Mouse (Mus musculus) forebrain, embryonic 16.5 days (tissue): ENCODE results near the gene Copg1. TPM values are rescaled to one million over a fixed set of nuclear protein-coding genes. Genes with fewer than 3 reads are reported as not detected.

ENCODE experiments used
- ATAC-seq: fragments of 200-750 bp; cut with Nextera tagmentation; 2 replicates; pipeline ENCODE4 v1.8.0; 2017; ENCODE audit warnings: mild to moderate bottlenecking, moderate library complexity
- H3K27ac ChIP-seq: fragments of 300-500 bp; sonication (generic); 2 replicates; pipeline ENCODE4 v1.5.1; 2014; ENCODE audit warnings: low read length, control low read depth
- H3K27me3 ChIP-seq: fragments of 300-500 bp; sonication (generic); replicated peaks from 2 replicates; pipeline ENCODE4 v1.6.1; 2014; ENCODE audit warnings: low read length; ENCODE audit not compliant: control insufficient read depth, insufficient read depth
- H3K36me3 ChIP-seq: fragments of 300-500 bp; sonication (generic); 2 replicates; pipeline ENCODE4 v1.6.1; 2014; ENCODE audit not compliant: control insufficient read depth, insufficient read depth
- H3K4me1 ChIP-seq: fragments of 300-500 bp; sonication (generic); replicated peaks from 2 replicates; pipeline ENCODE4 v1.6.1; 2014; ENCODE audit warnings: low read length; ENCODE audit not compliant: control insufficient read depth, insufficient read depth
- H3K4me2 ChIP-seq: fragments of 300-500 bp; sonication (generic); 2 replicates; pipeline ENCODE4 v1.6.1; 2014; ENCODE audit warnings: mild to moderate bottlenecking, low read length, control low read depth
- H3K4me3 ChIP-seq: fragments of 300-500 bp; sonication (generic); replicated peaks from 2 replicates; pipeline ENCODE4 v1.5.1; 2014; ENCODE audit warnings: mild to moderate bottlenecking, low read length, control low read depth
- H3K9ac ChIP-seq: fragments of 300-500 bp; sonication (generic); replicated peaks from 2 replicates; pipeline ENCODE4 v1.6.1; 2014; ENCODE audit warnings: low read depth, low read length, control low read depth
- H3K9me3 ChIP-seq: fragments of 300-500 bp; sonication (generic); 2 replicates; pipeline ENCODE4 v1.6.1; 2016; ENCODE audit warnings: low read length; ENCODE audit not compliant: control insufficient read depth
- WGBS: fragments of 180-500 bp; shearing (Covaris S2); extraction: QIAGEN DNeasy Blood & Tissue Kit; methylation state at CpG from one replicate; pipeline ENCODE4 v1.1.7; 2014; 5-methylcytosine and 5-hydroxymethylcytosine counted together
- polyA plus RNA-seq: library from polyadenylated mRNA; unstranded; fragments of >200 nt; fragmentation: Nextera tagmentation; extraction: Ambion mirVana; gene quantifications from 2 replicates; pipeline ENCODE4 v1.2.1, GENCODE M21; 2015

The Copg1 gene
- polyA plus RNA-seq, 1 experiment from 2014 or later, result 186 TPM

DNA sequence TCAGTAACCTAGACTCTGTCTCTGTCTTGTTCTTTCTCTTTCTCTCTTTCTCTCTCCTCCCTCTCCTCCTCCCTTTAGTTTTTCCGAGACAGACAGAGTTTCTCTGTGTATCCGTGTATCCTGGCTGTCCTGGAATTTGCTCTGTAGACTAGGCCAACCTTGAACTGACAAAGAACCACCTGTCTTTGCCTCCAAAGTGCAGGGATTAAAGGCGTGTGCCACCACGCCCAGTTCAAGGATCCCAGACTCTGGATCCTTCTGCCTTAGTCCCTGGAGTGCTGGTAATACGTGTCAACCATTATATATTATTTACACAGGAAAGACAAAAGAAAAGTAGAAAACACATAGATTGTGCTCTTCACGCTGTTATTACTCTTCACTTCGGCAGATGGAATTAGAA is 16.4 kb upstream of the Copg1 start:
- Histone ChIP-seq H3K4me2 (no peak overlapping the region), H3K9me3 (no peaks in the 10 kb centered on the region), H3K4me1 (no peaks in the 10 kb centered on the region), H3K36me3 (no peaks in the 10 kb centered on the region), H3K4me3 (no peak overlapping the region), H3K27ac (no peak overlapping the region), H3K9ac (no peak overlapping the region), H3K27me3 (no peaks in the 10 kb centered on the region)
- no peak for ATAC-seq
- WGBS, result 89% methylated on average over 7 of the region's 7 CpGs

DNA sequence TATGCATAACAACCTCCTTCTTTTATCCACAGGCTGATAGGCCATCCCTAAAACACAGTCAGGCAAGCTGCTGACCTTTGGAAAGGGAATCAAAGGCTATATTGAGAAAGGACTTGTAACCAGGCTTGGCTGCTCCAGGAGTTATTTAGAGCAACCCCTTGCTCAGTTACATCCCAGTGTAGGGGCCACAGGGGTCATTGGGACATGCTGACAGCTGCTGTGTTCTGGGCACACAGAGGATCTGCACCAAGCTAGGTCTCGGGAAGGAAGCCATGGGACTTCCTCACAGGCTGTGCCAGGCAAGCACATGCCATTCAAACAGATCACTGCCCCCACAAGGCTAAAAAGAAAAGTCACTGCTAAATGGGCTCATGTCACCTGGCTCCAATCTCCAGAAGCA is 14.5 kb upstream of the Copg1 start:
- WGBS, result 63% methylated on average over 1 of the region's 1 CpGs

DNA sequence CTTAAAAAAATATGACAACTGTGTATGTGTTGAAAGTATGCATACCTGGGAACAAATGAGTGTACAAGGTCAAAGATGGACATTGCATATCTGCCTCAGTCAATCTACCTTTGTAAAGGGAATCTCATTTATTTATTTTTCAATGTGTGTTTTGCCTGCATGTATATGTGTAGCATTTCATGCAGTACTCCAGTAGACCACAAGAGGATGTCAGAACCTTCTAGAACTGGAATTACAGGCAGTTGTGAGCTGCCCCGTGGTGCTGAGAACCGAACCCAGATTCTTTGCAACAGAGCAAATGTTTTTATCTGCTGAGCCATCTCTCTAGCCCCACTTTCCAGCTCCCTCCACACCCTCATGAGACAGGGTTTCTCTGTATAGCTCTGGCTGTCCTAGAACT is 13.7 kb upstream of the Copg1 start:
- no peak for ATAC-seq
- Histone ChIP-seq H3K36me3 (no peaks in the 10 kb centered on the region), H3K4me1 (no peaks in the 10 kb centered on the region), H3K27me3 (no peaks in the 10 kb centered on the region), H3K27ac (no peak overlapping the region), H3K4me3 (no peak overlapping the region), H3K4me2 (no peak overlapping the region), H3K9me3 (no peaks in the 10 kb centered on the region), H3K9ac (no peak overlapping the region)
- WGBS, result 95% methylated on average over 2 of the region's 2 CpGs

More for the DNA sequence above, 14.5 kb upstream of the Copg1 start:
- no peak for ATAC-seq
- H3K27me3 ChIP-seq, result no peaks in the 10 kb centered on the region
- H3K4me3 ChIP-seq, result no peak overlapping the region
- H3K36me3 ChIP-seq, result no peaks in the 10 kb centered on the region
- H3K4me1 ChIP-seq, result no peaks in the 10 kb centered on the region
- H3K4me2 ChIP-seq, result no peak overlapping the region
- H3K9ac ChIP-seq, result no peak overlapping the region
- H3K27ac ChIP-seq, result no peak overlapping the region
- no peaks in the 10 kb centered on the region for H3K9me3 ChIP-seq

DNA sequence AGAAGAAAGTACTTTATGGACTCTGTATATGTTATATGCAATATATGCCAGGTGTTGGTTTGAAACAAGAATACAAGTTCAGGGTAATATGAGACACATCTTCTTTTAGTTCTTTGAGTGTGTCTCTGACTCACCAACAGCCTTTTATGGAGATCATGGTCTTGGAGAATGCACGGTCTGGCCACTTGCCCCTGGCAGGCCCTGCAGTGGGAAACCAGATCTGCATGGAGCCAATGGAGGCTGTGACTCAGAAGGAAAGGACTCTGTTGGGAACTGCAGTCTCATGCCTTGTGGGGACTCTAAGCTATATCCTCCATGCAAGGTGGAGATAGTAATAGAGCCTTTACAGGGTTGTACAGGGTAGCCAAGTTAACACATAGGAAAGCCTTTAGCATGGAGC is 12.5 kb upstream of the Copg1 start:
- ATAC-seq, result no peak
- no peak overlapping the region for H3K9ac ChIP-seq
- 91% methylated on average over 1 of the region's 1 CpGs for WGBS
- no peaks in the 10 kb centered on the region for H3K36me3 ChIP-seq
- no peak overlapping the region for H3K27ac ChIP-seq
- H3K9me3 ChIP-seq, result no peaks in the 10 kb centered on the region
- H3K4me1 ChIP-seq, result no peaks in the 10 kb centered on the region
- H3K4me3 ChIP-seq, result no peak overlapping the region
- no peaks in the 10 kb centered on the region for H3K27me3 ChIP-seq
- H3K4me2 ChIP-seq, result no peak overlapping the region

DNA sequence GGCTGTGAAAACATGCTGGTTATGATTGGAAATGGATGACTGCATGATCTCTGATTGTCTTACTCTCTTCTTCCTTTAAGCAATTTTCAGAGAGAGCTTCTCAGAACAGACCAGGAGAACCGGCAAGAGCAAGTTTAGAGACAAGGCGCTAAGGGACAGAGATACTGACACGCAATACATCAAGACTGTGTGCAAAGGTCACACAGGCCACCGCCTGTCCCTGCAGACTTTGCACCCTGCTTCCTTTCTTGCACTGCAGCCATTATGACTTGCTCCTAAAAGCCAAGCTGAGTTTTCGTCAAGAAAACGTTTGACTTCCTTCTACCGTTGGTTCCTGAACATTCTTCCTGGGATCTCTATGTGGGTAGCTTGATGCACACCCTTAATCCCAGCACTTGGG is 12.1 kb upstream of the Copg1 start:
- Histone ChIP-seq H3K4me3 (no peak overlapping the region), H3K4me2 (no peak overlapping the region), H3K9me3 (no peaks in the 10 kb centered on the region), H3K9ac (no peak overlapping the region), H3K36me3 (no peaks in the 10 kb centered on the region), H3K4me1 (no peaks in the 10 kb centered on the region), H3K27ac (no peak overlapping the region), H3K27me3 (no peaks in the 10 kb centered on the region)
- no peak for ATAC-seq
- 89% methylated on average over 7 of the region's 7 CpGs for WGBS

DNA sequence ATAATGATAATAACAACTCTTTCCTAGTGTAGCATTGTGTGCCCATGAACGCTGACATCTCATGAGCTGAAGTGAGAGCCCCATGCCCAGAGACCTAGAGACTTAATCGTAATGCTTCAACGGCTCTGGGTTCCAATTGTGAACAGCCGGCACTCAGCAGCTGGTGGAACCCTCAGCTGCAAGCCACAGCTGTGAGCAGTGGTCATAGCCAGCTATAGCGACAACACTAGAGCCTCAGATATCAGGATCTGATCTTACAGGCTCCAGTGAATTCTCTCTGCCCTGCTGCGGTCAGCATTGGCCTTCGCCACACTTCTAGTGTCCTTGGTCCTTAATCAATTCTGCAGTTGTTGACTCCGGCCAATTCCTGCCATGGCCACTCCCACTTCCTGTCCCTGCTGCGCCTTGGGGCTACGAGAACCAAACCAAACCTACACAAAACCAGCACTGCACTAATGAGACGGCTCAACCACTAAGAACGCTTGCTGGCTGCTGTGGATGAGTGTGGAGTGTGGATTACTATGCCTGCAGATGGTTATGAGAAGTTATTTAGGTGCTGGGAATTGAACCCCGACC is 11.5 kb upstream of the Copg1 start:
- H3K9ac ChIP-seq, result no peak overlapping the region
- no peak for ATAC-seq
- WGBS, result 83% methylated on average over 13 of the region's 13 CpGs

DNA sequence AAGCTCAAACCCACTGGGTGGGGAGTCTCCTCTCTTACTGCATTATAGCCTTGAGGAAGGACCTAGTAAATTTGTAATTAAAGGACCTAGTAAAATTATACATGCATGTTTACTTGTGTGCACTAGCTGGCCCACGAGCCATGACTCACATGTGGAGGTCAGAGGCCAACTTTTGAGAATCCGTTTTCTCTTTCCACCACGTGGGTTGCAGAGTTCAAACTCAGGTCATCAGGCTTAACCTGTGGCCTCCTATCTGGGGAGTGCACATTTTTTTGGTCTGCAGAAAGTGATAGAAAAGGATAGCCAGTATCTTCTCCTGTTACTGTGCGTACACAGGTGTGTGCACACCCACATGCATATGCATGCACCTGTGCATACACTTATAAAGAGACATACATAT is 8.6 kb upstream of the Copg1 start:
- ATAC-seq, result no peak
- H3K4me3 ChIP-seq, result no peak overlapping the region
- 69% methylated on average over 4 of the region's 4 CpGs for whole genome bisulfite sequencing

More for the DNA sequence above, 11.5 kb upstream of the Copg1 start:
- no peaks in the 10 kb centered on the region for H3K9me3 ChIP-seq
- H3K27ac ChIP-seq, result no peak overlapping the region
- H3K36me3 ChIP-seq, result no peaks in the 10 kb centered on the region
- H3K4me3 ChIP-seq, result no peak overlapping the region
- H3K4me1 ChIP-seq, result no peaks in the 10 kb centered on the region
- no peaks in the 10 kb centered on the region for H3K27me3 ChIP-seq
- H3K4me2 ChIP-seq, result no peak overlapping the region

DNA sequence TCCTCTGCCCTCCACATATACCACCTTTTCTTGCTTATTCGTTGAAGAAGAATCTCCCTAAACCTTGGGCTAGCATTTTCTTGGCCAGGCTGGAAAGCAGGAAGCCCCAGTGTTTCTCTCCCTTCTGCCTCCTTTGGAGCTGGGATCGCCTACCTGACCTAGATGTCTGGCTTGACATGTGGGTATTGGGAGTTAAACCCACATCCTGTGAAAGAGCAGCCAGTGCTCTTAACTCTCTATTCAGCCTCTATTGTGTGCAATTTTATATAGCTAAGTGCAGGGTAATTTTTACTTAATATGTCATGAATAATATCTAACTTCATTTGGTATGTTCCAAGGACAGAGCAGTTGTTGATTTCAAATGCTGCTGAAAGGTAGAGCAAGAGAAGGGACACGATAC is 8.0 kb upstream of the Copg1 start:
- Histone ChIP-seq H3K4me2 (no peak overlapping the region), H3K4me3 (no peak overlapping the region), H3K9ac (no peak overlapping the region), H3K27me3 (no peaks in the 10 kb centered on the region), H3K4me1 (no peaks in the 10 kb centered on the region), H3K27ac (no peak overlapping the region), H3K36me3 (no peaks in the 10 kb centered on the region), H3K9me3 (no peaks in the 10 kb centered on the region)
- ATAC-seq, result no peak
- 71% methylated on average over 3 of the region's 3 CpGs for WGBS

More for the DNA sequence above, 8.6 kb upstream of the Copg1 start:
- no peak overlapping the region for H3K27ac ChIP-seq
- no peaks in the 10 kb centered on the region for H3K4me1 ChIP-seq
- H3K9ac ChIP-seq, result no peak overlapping the region
- H3K27me3 ChIP-seq, result no peaks in the 10 kb centered on the region
- H3K36me3 ChIP-seq, result no peaks in the 10 kb centered on the region
- H3K4me2 ChIP-seq, result no peak overlapping the region
- H3K9me3 ChIP-seq, result no peaks in the 10 kb centered on the region

DNA sequence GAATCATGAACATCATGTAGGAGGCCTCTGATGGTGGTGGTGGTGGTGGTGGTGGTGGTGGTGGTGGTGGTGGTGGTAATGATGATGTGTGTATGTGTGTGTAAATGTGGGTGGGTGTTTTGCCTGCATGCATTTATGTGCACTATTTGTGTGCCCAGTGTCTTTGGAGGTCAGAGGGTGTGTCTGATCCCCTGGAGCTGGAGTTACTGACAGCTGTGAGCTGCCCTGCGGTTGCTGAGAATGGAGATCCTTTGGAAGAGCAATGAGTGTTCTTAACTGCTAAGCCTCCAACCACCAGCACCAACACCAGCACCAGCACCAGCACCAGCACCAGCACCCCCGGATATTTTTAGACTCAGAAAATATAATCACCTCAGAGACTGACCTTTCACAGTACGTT is 5.4 kb upstream of the Copg1 start:
- no peak for ATAC-seq
- 83% methylated on average over 3 of the region's 3 CpGs for WGBS

DNA sequence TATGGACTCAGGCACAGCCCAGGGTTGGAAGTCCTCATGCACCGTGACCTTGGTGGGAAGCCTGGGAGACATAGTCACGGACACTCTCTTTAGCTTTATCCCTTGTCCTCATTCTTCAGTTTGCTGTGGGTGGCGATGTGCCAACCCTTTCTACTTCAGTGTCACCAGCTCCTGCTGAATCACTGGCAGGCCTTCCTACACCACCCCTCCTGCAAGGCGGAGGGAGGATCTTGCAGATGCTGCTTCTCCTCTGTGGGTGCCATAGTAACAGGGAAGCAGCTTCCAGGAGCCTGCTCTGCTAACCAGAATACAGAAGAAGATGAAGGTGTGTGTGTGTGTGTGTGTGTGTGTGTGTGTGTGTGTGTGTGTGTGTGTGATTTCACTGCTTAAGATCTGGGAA is 4.8 kb upstream of the Copg1 start:
- no peak overlapping the region for H3K27ac ChIP-seq
- H3K9me3 ChIP-seq, result no peaks in the 10 kb centered on the region
- H3K9ac ChIP-seq, result no peak overlapping the region
- H3K4me2 ChIP-seq, result no peak overlapping the region
- H3K4me3 ChIP-seq, result no peak overlapping the region
- no peaks in the 10 kb centered on the region for H3K27me3 ChIP-seq
- WGBS, result 58% methylated on average over 4 of the region's 4 CpGs
- H3K36me3 ChIP-seq, result no peaks in the 10 kb centered on the region
- peaks cover 3% of the 10 kb centered on the region; the same call in 1 of the 2 replicates for H3K4me1 ChIP-seq
- peak; percentile 61 for ATAC-seq

More for the DNA sequence above, 5.4 kb upstream of the Copg1 start:
- Histone ChIP-seq H3K9me3 (no peaks in the 10 kb centered on the region), H3K4me3 (no peak overlapping the region), H3K27me3 (no peaks in the 10 kb centered on the region), H3K4me1 (peaks cover under 1% of the 10 kb centered on the region; the same call in 1 of the 2 replicates), H3K27ac (no peak overlapping the region), H3K9ac (no peak overlapping the region), H3K36me3 (no peaks in the 10 kb centered on the region), H3K4me2 (no peak overlapping the region)
